Mouse (Mus musculus) left cerebral cortex, adult 11 months (tissue): ENCODE results near the gene Olfr143.

Experiments used
- DNase-seq: peaks from one replicate; pipeline ENCODE4 v3.0.0; 2022; ENCODE audit warnings: low spot score

Olfr143 gene

DNA sequence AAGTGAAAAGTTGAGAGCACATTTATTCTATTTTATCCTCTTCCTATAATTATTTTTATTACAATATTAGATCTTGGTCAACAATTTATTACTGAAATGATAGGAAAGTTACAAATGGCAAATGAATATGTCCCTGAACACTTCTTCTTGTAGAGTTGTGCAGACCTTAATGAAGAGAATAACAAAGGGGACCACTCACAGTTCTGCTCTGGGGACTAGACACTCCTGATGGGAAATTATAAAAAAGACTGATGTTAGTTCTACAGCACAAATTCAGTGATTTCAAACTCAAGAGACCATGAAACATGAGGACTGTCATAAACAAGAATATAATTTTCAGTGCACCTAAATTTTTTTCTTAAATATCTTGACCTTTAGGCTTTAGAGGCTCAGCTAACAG lies at the start of gene Olfr143:
TSS of gene Olfr143 (plus strand) at position 301 of the 400 bp plus-strand sequence.
- DNase-seq: no peak

GRCm38 (mm10) chr9:38208065-38208464 lies 44.5 kb upstream of the Olfr143 start, which contains the start of gene Olfr893:
Gene Olfr893, plus strand, starts transcription at chr9:38208365.
- no peak for DNase-seq

DNA sequence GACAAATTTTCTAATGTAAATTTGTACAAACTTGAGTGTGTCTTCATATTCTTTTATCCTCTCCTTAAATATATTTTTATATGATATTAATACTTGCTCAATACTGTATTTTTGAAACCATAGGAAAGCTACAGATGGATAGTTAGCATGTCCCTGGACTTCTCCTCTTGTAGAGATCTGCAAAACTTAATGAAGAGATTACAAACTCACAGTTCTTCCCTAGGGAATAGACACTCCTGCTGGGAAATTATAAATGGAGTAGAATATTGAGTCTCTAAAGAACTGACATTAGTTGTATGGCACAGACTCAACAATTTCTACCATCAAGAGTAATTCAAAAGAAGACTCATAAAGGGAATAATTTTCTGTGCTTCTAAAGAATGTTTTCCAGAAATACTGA lies 34.8 kb upstream of the Olfr143 start, which contains the start of gene Olfr894:
TSS of gene Olfr894 (plus strand) at position 301 of the 400 bp plus-strand sequence.
- DNase-seq: no peak

GRCm38 (mm10) chr9:38267551-38267950 lies 15.0 kb downstream of the Olfr143 start, which contains the start of gene Olfr895:
Gene Olfr895, plus strand, starts transcription at chr9:38267851.
- no peak for DNase-seq

GRCm38 (mm10) chr9:38290807-38291206 lies 38.2 kb downstream of the Olfr143 start, which contains the start of gene Olfr896-ps1:
Gene Olfr896-ps1, plus strand, starts transcription at chr9:38291107.
- no peak for DNase-seq
